Mouse (Mus musculus): ENCODE results near the gene Gadl1.

- no peak for TF ChIP-seq CTCF (IDR thresholded peaks at IDR 0.05; ENCODE audit: insufficient read depth, low read depth, low read length)
- TF ChIP-seq POLR2A (IDR thresholded peaks at IDR 0.05; ENCODE audit: insufficient read depth, low read depth, low read length), result no peak
Observed at GRCm38 (mm10) chr9:116016221-116016620, 107.0 kb downstream of the Gadl1 start.
